Mouse (Mus musculus) heart, adult 8-10 months (tissue): ENCODE measurements around the gene B230118H07Rik. TPM values are rescaled to one million over a fixed set of nuclear protein-coding genes. Genes with fewer than 3 reads are reported as not detected.
"Not testable (repeated sequence)": the region's sequence is repeated elsewhere in the genome, so short reads cannot be mapped to it uniquely, and the experiment has no call there.

ENCODE experiments used
- DNase-seq: peaks from one replicate; pipeline ENCODE4 v3.0.0; 2022; ENCODE audit warnings: low spot score
- total RNA-seq, 4 experiments: library from RNA; stranded (reverse); gene quantifications; 2 replicates each; pipeline ENCODE4 v1.2.4; 2022

The B230118H07Rik gene
- total RNA-seq, 4 experiments from 2014 or later, result 87.7 to 103 (median 92.8) TPM

- no peak for DNase-seq
Measured at GRCm38 (mm10) chr2:101591356-101591755, 58.0 kb downstream of the B230118H07Rik start.

GRCm38 (mm10) chr2:101581418-101581817, 67.9 kb downstream of the B230118H07Rik start:
- no peak for DNase-seq

- DNase-seq, result no peak
Measured at GRCm38 (mm10) chr2:101580977-101581376, 68.4 kb downstream of the B230118H07Rik start.

GRCm38 (mm10) chr2:101580428-101580827, 68.9 kb downstream of the B230118H07Rik start:
- no peak for DNase-seq

- DNase-seq, result no peak
Measured at GRCm38 (mm10) chr2:101580027-101580426, 69.3 kb downstream of the B230118H07Rik start.

GRCm38 (mm10) chr2:101577243-101577642, 72.1 kb downstream of the B230118H07Rik start:
- DNase-seq, result no peak

GRCm38 (mm10) chr2:101569230-101569629, 80.1 kb downstream of the B230118H07Rik start:
- no peak for DNase-seq

- DNase-seq, result no peak
Measured at GRCm38 (mm10) chr2:101567490-101567889, 81.8 kb downstream of the B230118H07Rik start.

GRCm38 (mm10) chr2:101563776-101564175, 85.6 kb downstream of the B230118H07Rik start:
- no peak for DNase-seq

- DNase-seq, result no peak
Measured at GRCm38 (mm10) chr2:101563206-101563605, 86.1 kb downstream of the B230118H07Rik start.

GRCm38 (mm10) chr2:101559431-101559830, 89.9 kb downstream of the B230118H07Rik start:
- DNase-seq, result no peak

GRCm38 (mm10) chr2:101555886-101556285, 93.4 kb downstream of the B230118H07Rik start:
- no peak for DNase-seq

- DNase-seq, result no peak
Measured at GRCm38 (mm10) chr2:101553851-101554250, 95.5 kb downstream of the B230118H07Rik start.

- DNase-seq, result no peak
Measured at GRCm38 (mm10) chr2:101552301-101552700, 97.0 kb downstream of the B230118H07Rik start.

GRCm38 (mm10) chr2:101551026-101551719, 98.2 kb downstream of the B230118H07Rik start:
- no peak for DNase-seq

GRCm38 (mm10) chr2:101550176-101550575, 99.2 kb downstream of the B230118H07Rik start:
- DNase-seq, result no peak

GRCm38 (mm10) chr2:101548866-101549265, 100.5 kb downstream of the B230118H07Rik start:
- DNase-seq, result no peak

- DNase-seq, result no peak
Measured at GRCm38 (mm10) chr2:101545593-101545992, 103.7 kb downstream of the B230118H07Rik start.

GRCm38 (mm10) chr2:101543704-101544417, 105.5 kb downstream of the B230118H07Rik start:
- no peak for DNase-seq

- not testable (repeated sequence) for DNase-seq
Measured at GRCm38 (mm10) chr2:101536887-101537286, 112.4 kb downstream of the B230118H07Rik start.

GRCm38 (mm10) chr2:101533741-101534140, 115.6 kb downstream of the B230118H07Rik start:
- no peak for DNase-seq

- no peak for DNase-seq
Measured at GRCm38 (mm10) chr2:101525503-101526381, 123.6 kb downstream of the B230118H07Rik start.
